ENCODE assay signal across 27 mouse cellular contexts in the genomic region with DNA sequence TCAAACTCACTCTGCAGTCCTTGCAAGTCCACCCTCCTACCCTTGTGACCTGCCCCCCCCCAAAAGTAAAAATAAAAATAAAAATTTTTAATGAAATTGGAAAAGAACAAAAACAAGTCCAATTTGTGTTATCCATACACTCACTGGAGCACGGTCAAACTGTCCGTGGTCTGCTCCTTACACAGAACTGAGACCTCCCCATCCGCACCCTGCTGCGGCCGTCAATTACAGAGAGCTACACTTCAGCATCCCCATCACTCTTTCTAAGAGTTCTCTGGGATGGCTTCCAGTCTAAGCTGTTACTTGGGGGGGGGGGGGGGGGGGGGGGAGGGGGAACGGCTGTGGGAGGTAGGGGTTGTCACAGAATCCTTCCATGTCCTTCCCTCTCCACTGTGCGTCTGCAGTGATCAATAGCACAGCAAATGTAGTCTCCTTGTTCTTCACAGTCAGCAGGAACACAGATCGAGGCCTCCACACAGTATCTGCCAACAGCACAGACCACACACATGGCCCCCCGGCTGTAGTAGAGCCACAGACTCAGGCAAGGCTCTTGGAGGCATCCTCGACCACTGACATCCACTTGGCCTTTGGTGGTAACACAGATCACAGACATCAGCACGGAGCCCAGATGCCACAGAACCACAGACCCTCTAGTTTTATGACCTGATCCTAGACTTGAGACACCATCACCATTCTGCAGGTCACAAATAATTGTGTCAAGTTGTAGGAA. TPM values are rescaled to one million over a fixed set of nuclear protein-coding genes. Genes with fewer than 3 reads are reported as not detected.
DNase-seq lines count a peak whose midpoint lies in the region; ATAC-seq and TF ChIP-seq lines count a peak whose summit lies in the region.
"Not testable (repeated sequence)": the region's sequence is repeated elsewhere in the genome, so short reads cannot be mapped to it uniquely, and the experiment has no call there.
"Had no signal": no experiment of that assay in that cellular context is flagged by ENCODE, and none has a peak within 500 bp of the region (broad histone marks: within the 10 kb centered on the region; RNA-seq: fewer than 3 reads in every experiment).

No protein-coding gene starts in this region.

- peak; percentile 53; the same call in 1 of the 2 replicates for ATAC-seq in forebrain, embryonic 11.5 days (replicated peaks; ENCODE audit: low FRiP score)
- peak; percentile 27; the same call in 1 of the 2 replicates for ATAC-seq in hindbrain, embryonic 14.5 days (ENCODE audit: low FRiP score)
- peak; percentile 69 for ATAC-seq in hindbrain, postnatal 0 days
- peak; percentile 44; the same call in 1 of the 2 replicates for ATAC-seq in lung, embryonic 14.5 days (ENCODE audit: insufficient read depth)
- ATAC-seq in midbrain, embryonic 13.5 days, result 0 out of 2 replicates have a peak, but pooled peaks have one; percentile 58
- ATAC-seq in midbrain, postnatal 0 days (ENCODE audit: low FRiP score), result peak; percentile 31; the same call in 1 of the 2 replicates
- ATAC-seq in neural tube, embryonic 13.5 days (ENCODE audit: low read depth), result 0 out of 2 replicates have a peak, but pooled peaks have one; percentile 19

- not testable (repeated sequence) for H3K27ac ChIP-seq in forebrain, embryonic 11.5 days (ENCODE audit: low read depth, low read length); hindbrain, embryonic 14.5 days; hindbrain, postnatal 0 days; lung, embryonic 14.5 days (ENCODE audit: low read depth); midbrain, embryonic 13.5 days; midbrain, postnatal 0 days (ENCODE audit: low read depth, low read length); neural tube, embryonic 13.5 days (replicated peaks)

- no CpG with 5 or more reads among the region's 11 CpGs for WGBS in forebrain, embryonic 11.5 days
- WGBS in hindbrain, embryonic 14.5 days, result no CpG with 5 or more reads among the region's 11 CpGs
- WGBS in hindbrain, postnatal 0 days, result no CpG with 5 or more reads among the region's 11 CpGs
- WGBS in lung, embryonic 14.5 days, result no CpG with 5 or more reads among the region's 11 CpGs
- WGBS in midbrain, embryonic 13.5 days, result 60% methylated on average over 1 of the region's 11 CpGs
- no CpG with 5 or more reads among the region's 11 CpGs for WGBS in midbrain, postnatal 0 days
- WGBS in neural tube, embryonic 13.5 days, result 83% methylated on average over 1 of the region's 11 CpGs

- H3K4me3 ChIP-seq in forebrain, embryonic 11.5 days (ENCODE audit: low read depth, low read length); hindbrain, embryonic 14.5 days (replicated peaks; ENCODE audit: low read length); hindbrain, postnatal 0 days (ENCODE audit: low read length); lung, embryonic 14.5 days (ENCODE audit: low read depth, low read length); midbrain, embryonic 13.5 days (replicated peaks); midbrain, postnatal 0 days (ENCODE audit: low read depth, low read length); neural tube, embryonic 13.5 days: not testable (repeated sequence)

- not testable (repeated sequence) for H3K4me2 ChIP-seq in forebrain, embryonic 11.5 days (ENCODE audit: low read depth, low read length, severe bottlenecking); hindbrain, embryonic 14.5 days (replicated peaks); hindbrain, postnatal 0 days (ENCODE audit: low read depth, low read length); lung, embryonic 14.5 days; midbrain, embryonic 13.5 days (replicated peaks); midbrain, postnatal 0 days (ENCODE audit: low read depth, low read length, poor library complexity, severe bottlenecking); neural tube, embryonic 13.5 days

- not testable (repeated sequence) for H3K9me3 ChIP-seq in forebrain, embryonic 11.5 days (ENCODE audit: control insufficient read depth, low read length); hindbrain, embryonic 14.5 days (ENCODE audit: control insufficient read depth, low read length); hindbrain, postnatal 0 days (ENCODE audit: low read length); lung, embryonic 14.5 days (ENCODE audit: low read depth, low read length); midbrain, embryonic 13.5 days; midbrain, postnatal 0 days (ENCODE audit: low read length); neural tube, embryonic 13.5 days

- H3K9ac ChIP-seq in forebrain, embryonic 11.5 days (ENCODE audit: low read length); hindbrain, embryonic 14.5 days; hindbrain, postnatal 0 days (replicated peaks; ENCODE audit: low read length); lung, embryonic 14.5 days; midbrain, embryonic 13.5 days (replicated peaks); midbrain, postnatal 0 days (replicated peaks; ENCODE audit: low read length, poor library complexity, severe bottlenecking); neural tube, embryonic 13.5 days: not testable (repeated sequence)

- not testable (repeated sequence) for TF ChIP-seq CTCF in hindbrain, postnatal 0 days (IDR thresholded peaks at IDR 0.05; ENCODE audit: low read depth); lung, embryonic 14.5 days (IDR thresholded peaks at IDR 0.05; ENCODE audit: low read depth); midbrain, postnatal 0 days (IDR thresholded peaks at IDR 0.05)

- not testable (repeated sequence) for DNase-seq in forebrain, embryonic 11.5 days (ENCODE audit: low spot score); hindbrain, embryonic 14.5 days (ENCODE audit: low spot score); hindbrain, postnatal 0 days (ENCODE audit: low spot score); lung, embryonic 14.5 days; midbrain, postnatal 0 days (ENCODE audit: low spot score)

- not testable (repeated sequence) for H3K36me3 ChIP-seq in forebrain, embryonic 11.5 days (ENCODE audit: control insufficient read depth, insufficient read depth, low read length); hindbrain, embryonic 14.5 days (replicated peaks; ENCODE audit: control insufficient read depth, insufficient read depth); hindbrain, postnatal 0 days (ENCODE audit: insufficient read depth, low read length); lung, embryonic 14.5 days (ENCODE audit: insufficient read depth); midbrain, embryonic 13.5 days; midbrain, postnatal 0 days (ENCODE audit: insufficient read depth, low read length); neural tube, embryonic 13.5 days

- H3K27me3 ChIP-seq in forebrain, embryonic 11.5 days (ENCODE audit: control insufficient read depth, insufficient read depth, low read length); hindbrain, embryonic 14.5 days (ENCODE audit: control insufficient read depth, insufficient read depth, low read length); hindbrain, postnatal 0 days (ENCODE audit: insufficient read depth, low read length); lung, embryonic 14.5 days (ENCODE audit: insufficient read depth, low read length); midbrain, embryonic 13.5 days; midbrain, postnatal 0 days (ENCODE audit: insufficient read depth, low read length); neural tube, embryonic 13.5 days: not testable (repeated sequence)

- not testable (repeated sequence) for H3K4me1 ChIP-seq in forebrain, embryonic 11.5 days (replicated peaks; ENCODE audit: control insufficient read depth, insufficient read depth, low read length); hindbrain, embryonic 14.5 days (replicated peaks; ENCODE audit: control insufficient read depth, insufficient read depth, low read length); hindbrain, postnatal 0 days (ENCODE audit: insufficient read depth, low read length); lung, embryonic 14.5 days (ENCODE audit: insufficient read depth); midbrain, embryonic 13.5 days (replicated peaks); midbrain, postnatal 0 days (ENCODE audit: insufficient read depth, low read length); neural tube, embryonic 13.5 days (replicated peaks)

RNA-seq across cellular contexts. Expression of a gene that starts 30.7 kb away (rescaled TPM):
- polyA plus RNA-seq in forebrain, embryonic 11.5 days (2014; fragmentation: Nextera tagmentation; extraction: Ambion mirVana), result not detected in 2 replicates
- polyA plus RNA-seq in hindbrain, embryonic 14.5 days (2014; fragmentation: Nextera tagmentation; extraction: Ambion mirVana), result not detected in 2 replicates
- total RNA-seq in hindbrain, postnatal 0 days (2014; rRNA removed), result not detected in 2 replicates
- polyA plus RNA-seq in hindbrain, postnatal 0 days (2015; fragmentation: Nextera tagmentation; extraction: Ambion mirVana), result not detected in 2 replicates
- not detected in 2 replicates for polyA plus RNA-seq in lung, embryonic 14.5 days (2014; fragmentation: Nextera tagmentation; extraction: Ambion mirVana)
- not detected in 2 replicates for polyA plus RNA-seq in midbrain, embryonic 13.5 days (2015; fragmentation: Nextera tagmentation; extraction: Ambion mirVana)
- total RNA-seq in midbrain, postnatal 0 days (2014; rRNA removed), result not detected in 2 replicates
- not detected in 2 replicates for polyA plus RNA-seq in midbrain, postnatal 0 days (2015; fragmentation: Nextera tagmentation; extraction: Ambion mirVana)
- not detected in 2 replicates for polyA plus RNA-seq in neural tube, embryonic 13.5 days (2015; fragmentation: Nextera tagmentation; extraction: Ambion mirVana)
- total RNA-seq: adrenal gland, adult 18-20 months; adrenal gland, postnatal 10 days; adrenal gland, postnatal 36 days; CH12.LX; gastrocnemius, adult 18-20 months; gastrocnemius, postnatal 10 days; gastrocnemius, postnatal 36 days; granulocyte monocyte progenitor cell, adult 5-6 weeks; heart, adult 2 months; heart, postnatal 14 days; heart, postnatal 4 days had no signal
- polyA plus RNA-seq: embryonic facial prominence, embryonic 12.5 days; forebrain, embryonic 12.5 days; forebrain, embryonic 16.5 days; G1E; heart, adult 2 months; heart, embryonic 10.5 days; heart, embryonic 13.5 days; heart, embryonic 16.5 days; hindbrain, embryonic 12.5 days; Patski had no signal

Comparison
In these comparisons a context has a peak if more than half of its experiments do, and no peak if none do; other contexts are left out.
1. ATAC-seq: peak in every context shown above with its lines; median percentile 69 in hindbrain, postnatal 0 days; 58 in midbrain, embryonic 13.5 days; 53 in forebrain, embryonic 11.5 days; 44 in lung, embryonic 14.5 days; 31 in midbrain, postnatal 0 days; 27 in hindbrain, embryonic 14.5 days; 19 in neural tube, embryonic 13.5 days.